Mouse (Mus musculus): ENCODE measurements around the gene Apbb2.

The Apbb2 gene

DNA sequence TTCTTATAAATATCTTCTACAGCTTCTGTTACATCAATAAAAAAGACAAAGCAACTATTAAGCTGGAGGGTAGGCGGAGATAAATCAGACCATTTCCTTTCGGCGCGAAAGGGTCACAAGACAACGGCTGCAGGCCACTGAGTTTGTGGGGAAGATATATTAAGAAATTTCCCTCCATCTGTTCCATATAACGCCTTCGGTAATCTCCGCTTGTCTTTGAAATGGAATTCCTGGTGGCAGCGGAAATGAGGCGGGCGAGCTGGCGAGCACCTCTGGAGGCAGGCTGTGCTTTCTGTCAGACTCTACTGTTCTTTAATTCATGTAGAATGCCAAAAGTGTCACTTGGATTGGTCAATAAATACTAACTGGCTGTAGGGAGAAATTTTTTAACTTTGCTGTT, 267.5 kb downstream of the Apbb2 start:
- H3K9me3 ChIP-seq (ENCODE audit: low read length), result no peaks in the 10 kb centered on the region
- TF ChIP-seq POU5F1 (IDR thresholded peaks at IDR 0.05; ENCODE audit: borderline replicate concordance, low read length) (no peak), NANOG (IDR thresholded peaks at IDR 0.05; ENCODE audit: borderline replicate concordance, low read length) (no peak), CTCF (conservative IDR thresholded peaks at IDR 0.05; ENCODE audit: low read length) (no peak)
- H3K4me3 ChIP-seq (replicated peaks; ENCODE audit: low read length), result no peak overlapping the region
- no peaks in the 10 kb centered on the region for H3K27me3 ChIP-seq (ENCODE audit: insufficient read depth, low read length)
- H3K36me3 ChIP-seq (ENCODE audit: insufficient read depth, low read length), result peaks cover 9% of the 10 kb centered on the region
- H3K4me1 ChIP-seq (replicated peaks; ENCODE audit: low read depth, low read length), result peaks cover 8% of the 10 kb centered on the region

DNA sequence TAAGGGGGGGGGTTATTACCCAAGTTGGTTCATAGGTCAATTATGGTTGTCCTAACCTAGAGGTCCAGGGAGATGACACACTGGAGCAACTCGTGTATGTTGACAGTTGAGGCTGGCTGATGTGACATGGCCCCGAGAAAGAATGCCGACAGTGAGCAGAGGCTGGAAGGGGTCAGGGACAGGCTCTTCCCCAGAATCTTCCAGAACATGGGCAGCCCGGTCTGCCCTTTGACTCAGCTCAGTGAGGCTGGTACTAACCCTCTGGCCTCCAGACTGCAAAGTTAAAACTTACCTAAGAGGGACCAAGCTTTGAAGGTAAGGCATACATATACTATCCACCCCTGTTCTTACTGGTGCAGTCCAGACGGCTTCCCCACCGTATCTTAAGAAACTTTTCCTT, 268.0 kb downstream of the Apbb2 start:
- Histone ChIP-seq H3K4me3 (replicated peaks; ENCODE audit: low read length) (no peak overlapping the region), H3K27me3 (ENCODE audit: insufficient read depth, low read length) (no peaks in the 10 kb centered on the region), H3K4me1 (replicated peaks; ENCODE audit: low read depth, low read length) (peaks cover 8% of the 10 kb centered on the region), H3K9me3 (ENCODE audit: low read length) (no peaks in the 10 kb centered on the region), H3K36me3 (ENCODE audit: insufficient read depth, low read length) (peaks cover 9% of the 10 kb centered on the region)
- TF ChIP-seq POU5F1 (IDR thresholded peaks at IDR 0.05; ENCODE audit: borderline replicate concordance, low read length), result no peak
- TF ChIP-seq CTCF (conservative IDR thresholded peaks at IDR 0.05; ENCODE audit: low read length), result no peak
- TF ChIP-seq NANOG (IDR thresholded peaks at IDR 0.05; ENCODE audit: borderline replicate concordance, low read length), result no peak

DNA sequence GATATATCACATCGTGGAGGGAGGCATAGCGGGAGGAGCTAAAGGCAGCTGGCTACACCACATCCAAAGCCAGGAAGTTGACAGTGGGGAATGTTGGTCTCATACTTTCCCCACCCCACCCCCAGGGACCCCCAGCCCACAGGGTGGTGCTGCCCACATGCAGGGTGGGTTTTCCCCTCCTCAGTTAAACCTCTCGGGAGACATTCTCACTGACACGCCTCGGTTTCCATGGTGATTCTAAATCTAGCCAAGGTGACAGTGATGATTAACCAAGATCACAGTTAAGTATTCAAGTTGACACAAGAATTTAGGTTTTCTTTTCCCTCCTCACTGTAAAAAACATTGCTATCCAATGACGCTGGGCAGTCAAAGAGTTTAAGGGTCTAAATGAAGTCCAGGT, 270.2 kb downstream of the Apbb2 start:
- peaks cover 26% of the 10 kb centered on the region for H3K4me1 ChIP-seq (replicated peaks; ENCODE audit: low read depth, low read length)
- H3K4me3 ChIP-seq (replicated peaks; ENCODE audit: low read length), result no peak overlapping the region
- peaks cover 17% of the 10 kb centered on the region for H3K36me3 ChIP-seq (ENCODE audit: insufficient read depth, low read length)
- no peaks in the 10 kb centered on the region for H3K9me3 ChIP-seq (ENCODE audit: low read length)
- no peak for TF ChIP-seq NANOG (IDR thresholded peaks at IDR 0.05; ENCODE audit: borderline replicate concordance, low read length)
- TF ChIP-seq POU5F1 (IDR thresholded peaks at IDR 0.05; ENCODE audit: borderline replicate concordance, low read length), result no peak
- TF ChIP-seq CTCF (conservative IDR thresholded peaks at IDR 0.05; ENCODE audit: low read length), result no peak
- no peaks in the 10 kb centered on the region for H3K27me3 ChIP-seq (ENCODE audit: insufficient read depth, low read length)

DNA sequence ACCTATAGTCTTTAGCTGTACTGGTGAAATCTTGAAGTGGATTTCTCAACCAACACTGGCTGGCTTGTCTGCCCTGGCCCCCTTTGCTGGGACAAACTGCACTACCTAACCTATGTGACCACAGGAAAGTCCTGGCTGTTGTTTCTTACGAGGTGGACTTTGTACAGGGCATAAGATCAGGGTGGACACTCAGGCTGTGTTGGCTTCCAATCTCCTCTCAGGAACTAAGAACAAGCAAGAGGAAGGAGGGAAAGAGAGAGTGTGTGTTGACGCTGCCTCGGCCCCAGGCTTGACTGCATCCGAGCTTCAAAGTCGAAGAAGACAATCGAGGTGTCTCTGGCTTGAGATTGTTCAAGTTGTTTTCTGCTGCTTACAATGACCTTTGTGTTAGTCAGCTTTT, 271.8 kb downstream of the Apbb2 start:
- TF ChIP-seq NANOG (IDR thresholded peaks at IDR 0.05; ENCODE audit: borderline replicate concordance, low read length) (no peak), POU5F1 (IDR thresholded peaks at IDR 0.05; ENCODE audit: borderline replicate concordance, low read length) (no peak), CTCF (conservative IDR thresholded peaks at IDR 0.05; ENCODE audit: low read length) (no peak)
- Histone ChIP-seq H3K4me1 (replicated peaks; ENCODE audit: low read depth, low read length) (peaks cover 37% of the 10 kb centered on the region), H3K9me3 (ENCODE audit: low read length) (no peaks in the 10 kb centered on the region), H3K4me3 (replicated peaks; ENCODE audit: low read length) (no peak overlapping the region), H3K36me3 (ENCODE audit: insufficient read depth, low read length) (peaks cover 17% of the 10 kb centered on the region), H3K27me3 (ENCODE audit: insufficient read depth, low read length) (no peaks in the 10 kb centered on the region)

DNA sequence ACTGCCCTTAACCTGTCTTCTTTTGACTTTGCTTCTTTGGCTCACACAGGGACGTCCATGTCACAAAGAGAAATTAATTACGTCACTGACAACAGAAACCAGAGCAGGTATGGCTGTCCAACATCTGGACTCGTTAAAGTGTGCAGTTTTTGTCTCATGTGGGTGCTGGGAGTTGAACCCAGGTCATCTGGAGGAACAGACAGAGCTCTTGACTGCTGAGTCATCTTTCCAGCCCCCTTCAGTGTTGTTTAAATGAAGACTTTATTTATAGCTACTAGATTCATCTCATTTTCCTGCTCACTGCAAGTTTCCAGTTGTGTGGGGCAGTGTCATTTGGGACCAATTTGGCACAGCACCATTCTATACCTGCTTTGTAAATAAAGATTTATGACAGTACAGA, 273.4 kb downstream of the Apbb2 start:
- H3K36me3 ChIP-seq (ENCODE audit: insufficient read depth, low read length), result peaks cover 17% of the 10 kb centered on the region
- H3K27me3 ChIP-seq (ENCODE audit: insufficient read depth, low read length), result no peaks in the 10 kb centered on the region
- peaks cover 53% of the 10 kb centered on the region for H3K4me1 ChIP-seq (replicated peaks; ENCODE audit: low read depth, low read length)
- H3K9me3 ChIP-seq (ENCODE audit: low read length), result no peaks in the 10 kb centered on the region
- TF ChIP-seq NANOG (IDR thresholded peaks at IDR 0.05; ENCODE audit: borderline replicate concordance, low read length) (no peak), POU5F1 (IDR thresholded peaks at IDR 0.05; ENCODE audit: borderline replicate concordance, low read length) (no peak), CTCF (conservative IDR thresholded peaks at IDR 0.05; ENCODE audit: low read length) (no peak)
- H3K4me3 ChIP-seq (replicated peaks; ENCODE audit: low read length), result no peak overlapping the region

DNA sequence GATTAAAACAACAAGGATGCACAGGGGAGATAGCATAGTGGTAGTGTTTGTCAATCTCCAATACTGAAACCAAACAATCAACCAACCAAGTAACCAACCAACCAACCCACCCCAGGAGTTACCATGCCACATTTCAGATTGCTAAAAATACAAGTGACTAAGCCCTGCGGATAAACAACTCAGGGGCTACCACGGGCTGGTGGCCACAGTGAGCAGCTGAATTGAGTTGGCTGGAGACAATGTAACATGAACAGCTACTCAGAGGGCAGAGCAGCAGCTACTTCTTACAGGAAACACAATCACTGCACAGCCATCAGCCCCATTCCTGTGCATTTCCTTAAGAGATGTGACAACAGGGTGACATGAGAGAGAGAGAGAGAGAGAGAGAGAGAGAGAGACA, 274.4 kb downstream of the Apbb2 start:
- Histone ChIP-seq H3K4me3 (replicated peaks; ENCODE audit: low read length) (no peak overlapping the region), H3K27me3 (ENCODE audit: insufficient read depth, low read length) (no peaks in the 10 kb centered on the region), H3K4me1 (replicated peaks; ENCODE audit: low read depth, low read length) (peaks cover 53% of the 10 kb centered on the region), H3K36me3 (ENCODE audit: insufficient read depth, low read length) (peaks cover 17% of the 10 kb centered on the region), H3K9me3 (ENCODE audit: low read length) (no peaks in the 10 kb centered on the region)
- TF ChIP-seq POU5F1 (IDR thresholded peaks at IDR 0.05; ENCODE audit: borderline replicate concordance, low read length), result no peak
- TF ChIP-seq CTCF (conservative IDR thresholded peaks at IDR 0.05; ENCODE audit: low read length), result no peak
- TF ChIP-seq NANOG (IDR thresholded peaks at IDR 0.05; ENCODE audit: borderline replicate concordance, low read length), result no peak

DNA sequence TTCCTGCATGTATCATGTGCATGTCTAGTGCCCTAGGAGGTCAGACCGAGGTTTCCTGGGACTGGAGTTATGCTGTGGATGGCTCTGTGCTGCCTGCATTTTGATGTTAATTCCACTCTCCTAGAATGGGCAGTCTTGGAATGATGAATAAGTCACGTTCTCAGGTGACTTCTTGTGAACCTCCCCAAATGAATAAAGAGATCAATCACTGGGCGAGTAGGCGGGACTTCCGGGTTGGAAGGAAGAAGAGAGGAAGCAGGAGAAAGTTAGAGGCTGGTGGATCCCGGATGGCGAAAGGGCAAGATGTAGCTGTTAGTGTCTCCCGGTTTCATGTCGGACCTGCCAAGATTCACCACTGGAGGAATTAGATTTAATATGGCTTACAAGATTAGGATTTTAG, 276.3 kb downstream of the Apbb2 start:
- Histone ChIP-seq H3K4me1 (replicated peaks; ENCODE audit: low read depth, low read length) (peaks cover 62% of the 10 kb centered on the region), H3K4me3 (replicated peaks; ENCODE audit: low read length) (peak overlapping the region; percentile 86), H3K9me3 (ENCODE audit: low read length) (no peaks in the 10 kb centered on the region), H3K36me3 (ENCODE audit: insufficient read depth, low read length) (peaks cover 17% of the 10 kb centered on the region), H3K27me3 (ENCODE audit: insufficient read depth, low read length) (peaks cover under 1% of the 10 kb centered on the region)
- TF ChIP-seq POU5F1 (IDR thresholded peaks at IDR 0.05; ENCODE audit: borderline replicate concordance, low read length) (no peak), NANOG (IDR thresholded peaks at IDR 0.05; ENCODE audit: borderline replicate concordance, low read length) (no peak; the same call in 1 of the 2 replicates), CTCF (conservative IDR thresholded peaks at IDR 0.05; ENCODE audit: low read length) (no peak)

DNA sequence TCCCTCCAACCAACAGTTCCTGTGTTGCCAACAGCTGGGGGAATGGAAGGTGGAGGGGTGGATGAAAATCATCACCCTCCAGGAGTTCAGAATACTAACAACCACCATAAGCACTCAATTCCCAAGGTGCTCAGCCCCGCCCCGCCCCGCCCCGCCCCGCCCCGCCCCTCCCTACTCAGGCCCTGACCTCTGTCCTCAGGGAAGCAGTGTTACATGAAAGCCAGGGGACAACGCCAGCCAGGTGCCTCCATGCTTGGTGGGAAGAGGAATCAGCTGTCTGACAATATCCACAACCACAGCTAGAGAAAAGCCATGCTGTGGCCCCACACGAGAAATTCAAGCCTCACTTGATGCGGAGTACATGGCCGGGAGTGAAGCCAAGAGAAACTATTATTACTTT, 276.7 kb downstream of the Apbb2 start:
- no peak for TF ChIP-seq POU5F1 (IDR thresholded peaks at IDR 0.05; ENCODE audit: borderline replicate concordance, low read length)
- TF ChIP-seq NANOG (IDR thresholded peaks at IDR 0.05; ENCODE audit: borderline replicate concordance, low read length), result no peak
- Histone ChIP-seq H3K4me3 (replicated peaks; ENCODE audit: low read length) (peak overlapping the region; percentile 86), H3K4me1 (replicated peaks; ENCODE audit: low read depth, low read length) (peaks cover 67% of the 10 kb centered on the region), H3K9me3 (ENCODE audit: low read length) (no peaks in the 10 kb centered on the region), H3K27me3 (ENCODE audit: insufficient read depth, low read length) (peaks cover 5% of the 10 kb centered on the region), H3K36me3 (ENCODE audit: insufficient read depth, low read length) (peaks cover 16% of the 10 kb centered on the region)

DNA sequence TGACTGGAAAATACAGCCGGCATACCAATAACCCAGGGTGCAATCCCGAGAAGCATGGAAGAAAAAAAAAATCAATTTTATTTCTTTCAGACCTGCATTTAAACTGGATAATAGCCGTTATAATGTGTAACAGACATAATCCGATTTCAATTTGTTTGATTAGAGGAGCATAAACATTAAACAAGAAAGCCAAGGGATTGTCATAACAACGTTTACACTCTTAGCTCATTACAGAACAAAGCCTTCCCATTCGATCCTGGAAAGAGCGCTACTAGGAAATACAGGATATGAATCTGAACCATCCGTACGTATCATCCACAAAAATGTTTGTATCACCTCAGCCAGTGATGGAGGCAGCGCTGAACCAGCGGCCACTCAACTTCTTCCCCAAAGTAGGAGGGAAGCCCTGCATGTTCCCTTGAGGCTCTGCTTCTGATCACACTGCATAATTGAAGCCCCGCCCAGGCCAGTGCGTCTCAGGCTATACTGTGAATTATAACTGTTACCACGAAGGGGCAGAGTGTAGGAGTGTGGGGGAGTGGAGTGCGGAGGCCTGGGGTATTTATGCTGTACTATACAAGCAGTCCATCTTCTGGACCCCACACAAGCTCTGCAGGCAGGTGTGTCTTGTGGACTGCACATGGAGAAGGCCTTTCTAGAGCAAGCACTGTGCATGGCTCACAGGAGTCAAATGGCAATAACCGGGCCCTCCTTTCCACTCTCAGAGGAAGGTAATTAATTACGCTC, 278.1 kb downstream of the Apbb2 start:
- TF ChIP-seq POU5F1 (IDR thresholded peaks at IDR 0.05; ENCODE audit: borderline replicate concordance, low read length) (no peak), NANOG (IDR thresholded peaks at IDR 0.05; ENCODE audit: borderline replicate concordance, low read length) (no peak), CTCF (conservative IDR thresholded peaks at IDR 0.05; ENCODE audit: low read length) (no peak)
- Histone ChIP-seq H3K4me1 (replicated peaks; ENCODE audit: low read depth, low read length) (peaks cover 68% of the 10 kb centered on the region), H3K27me3 (ENCODE audit: insufficient read depth, low read length) (peaks cover 13% of the 10 kb centered on the region), H3K36me3 (ENCODE audit: insufficient read depth, low read length) (peaks cover 8% of the 10 kb centered on the region; the same call in 1 of the 2 replicates), H3K9me3 (ENCODE audit: low read length) (no peaks in the 10 kb centered on the region), H3K4me3 (replicated peaks; ENCODE audit: low read length) (no peak overlapping the region)
